Mouse (Mus musculus) layer of hippocampus, postnatal 14 days (tissue): ENCODE data around the gene Sfswap. TPM values are rescaled to one million over a fixed set of nuclear protein-coding genes. Genes with fewer than 3 reads are reported as not detected.

Source experiments
- DNase-seq, 2 experiments: peaks; one replicate each; pipeline ENCODE4 v3.0.0; 2021 to 2022; ENCODE audit warnings: low spot score in 2 of 2, mixed read lengths in 1 of 2
- total RNA-seq, 2 experiments: library from RNA; stranded (reverse); gene quantifications; 2 replicates each; pipeline ENCODE4 v1.2.3; 2021

Gene Sfswap
- total RNA-seq, 2 experiments from 2014 or later = 118 to 125 TPM

DNA sequence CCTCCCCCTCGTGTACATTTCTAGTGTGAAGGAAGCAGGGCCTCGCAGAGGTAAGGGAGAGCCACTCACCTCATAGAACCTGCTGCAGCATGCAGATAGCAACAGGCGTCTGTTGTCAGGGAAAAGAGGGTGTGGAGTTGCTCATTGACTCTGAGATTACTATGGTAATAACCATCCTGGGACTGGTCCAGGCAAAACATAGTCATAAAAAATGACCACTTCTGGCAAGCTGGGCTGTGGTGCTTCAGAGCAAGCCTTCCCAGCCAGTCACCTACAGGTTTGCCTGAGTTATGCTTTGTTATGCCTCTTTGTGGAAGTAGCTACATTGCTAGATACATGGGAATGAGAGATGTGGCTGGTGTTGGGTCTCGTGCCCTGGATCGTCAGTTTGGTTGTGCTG, 26.1 kb downstream of the Sfswap start:
- no peak for DNase-seq

DNA sequence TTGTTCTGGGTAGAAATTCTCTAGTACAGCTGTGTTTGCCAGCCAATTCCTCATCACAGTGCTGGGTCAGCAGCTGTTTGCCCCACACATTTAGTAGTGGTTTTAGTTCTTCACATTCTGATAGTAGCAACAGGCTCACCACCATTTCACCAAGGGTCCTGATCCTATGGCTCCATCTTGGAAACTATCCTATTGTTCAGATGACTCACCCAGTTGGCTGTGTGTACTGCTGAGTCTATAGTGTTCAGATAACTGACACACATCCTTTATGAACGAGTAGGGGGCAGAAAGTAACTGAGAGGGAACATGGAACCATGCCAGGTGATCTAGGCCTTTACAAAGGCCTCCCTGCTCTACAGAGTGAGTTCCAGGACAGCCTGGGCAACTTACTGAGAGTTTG, 28.6 kb downstream of the Sfswap start:
- no peak for DNase-seq

DNA sequence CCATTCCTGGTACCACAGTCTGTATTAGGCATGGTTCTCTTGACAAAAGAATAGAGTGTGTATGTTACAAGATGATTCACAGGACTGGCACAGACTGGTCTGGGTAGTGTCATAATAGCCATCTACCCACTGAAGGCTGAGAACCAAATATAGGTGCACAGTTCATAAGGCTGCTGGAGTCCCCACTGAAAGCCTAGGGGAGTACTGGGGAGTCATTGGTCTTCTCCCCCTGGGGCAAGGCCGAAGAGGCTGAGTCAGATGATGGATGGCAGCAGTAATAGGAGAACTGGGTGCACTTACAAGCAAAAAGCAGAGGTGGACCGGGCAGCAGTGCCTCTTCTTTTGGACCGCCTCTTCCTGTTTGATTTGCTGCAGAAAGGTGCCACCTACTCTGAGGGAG, 32.7 kb downstream of the Sfswap start:
- DNase-seq = no peak

DNA sequence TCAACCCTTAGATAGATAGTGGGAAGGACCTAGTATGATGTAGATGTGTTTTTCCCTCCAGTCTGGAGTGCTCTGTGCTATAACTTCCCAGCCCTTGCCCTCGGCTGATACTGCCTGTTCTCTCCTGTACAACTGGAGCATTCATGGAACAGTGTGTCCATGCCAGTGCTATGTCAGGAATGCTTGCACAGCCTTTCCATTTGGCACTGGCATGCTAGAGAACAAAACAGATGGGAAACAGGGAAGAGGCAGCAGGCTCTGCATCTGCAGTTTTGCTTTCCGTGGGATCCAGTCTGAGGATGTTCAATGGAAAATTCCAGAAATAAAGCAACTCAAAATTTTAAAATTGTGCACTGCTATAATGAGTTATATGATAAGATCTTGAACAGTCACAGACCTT, 33.5 kb downstream of the Sfswap start:
- DNase-seq = peak; percentile 67 to 91

DNA sequence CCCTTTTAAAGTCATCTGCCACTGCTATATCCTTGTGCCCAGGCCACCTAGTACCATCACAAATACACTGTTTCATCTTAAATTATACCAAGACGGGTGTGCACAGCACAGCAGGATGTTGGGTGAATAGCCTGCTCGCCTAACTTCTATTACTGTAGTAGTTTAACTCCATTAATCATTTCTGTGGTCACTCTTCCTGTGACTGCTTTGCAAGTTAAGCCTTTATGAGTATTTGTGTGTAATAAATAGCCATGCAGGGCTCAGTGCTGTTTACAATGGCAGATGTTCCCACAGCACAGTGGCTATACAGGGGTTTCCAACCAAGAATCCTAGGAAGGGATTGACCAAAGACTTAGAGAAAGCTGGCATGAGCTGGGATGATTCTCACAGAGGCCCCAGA, 34.0 kb downstream of the Sfswap start:
- no peak for DNase-seq

DNA sequence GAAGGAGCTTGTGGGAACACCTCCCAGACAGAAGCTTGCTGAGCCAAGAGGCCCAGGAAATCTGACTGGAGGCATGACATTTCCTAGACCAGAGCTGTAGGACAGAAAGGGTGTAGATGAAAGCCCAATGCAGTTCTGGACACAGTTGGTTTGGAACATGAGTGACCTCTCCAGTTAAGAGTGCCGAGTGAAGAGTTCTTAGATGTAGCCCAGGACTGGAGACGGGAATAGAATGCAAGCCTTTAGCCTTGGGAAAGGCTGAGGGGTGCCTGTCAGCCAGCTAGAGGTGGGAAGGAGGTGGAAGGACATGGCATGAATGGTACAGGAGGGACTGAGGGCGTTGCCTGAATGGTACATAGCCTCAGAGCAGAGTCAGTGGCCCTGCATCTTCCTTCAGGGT, 34.4 kb downstream of the Sfswap start:
- DNase-seq = no peak

DNA sequence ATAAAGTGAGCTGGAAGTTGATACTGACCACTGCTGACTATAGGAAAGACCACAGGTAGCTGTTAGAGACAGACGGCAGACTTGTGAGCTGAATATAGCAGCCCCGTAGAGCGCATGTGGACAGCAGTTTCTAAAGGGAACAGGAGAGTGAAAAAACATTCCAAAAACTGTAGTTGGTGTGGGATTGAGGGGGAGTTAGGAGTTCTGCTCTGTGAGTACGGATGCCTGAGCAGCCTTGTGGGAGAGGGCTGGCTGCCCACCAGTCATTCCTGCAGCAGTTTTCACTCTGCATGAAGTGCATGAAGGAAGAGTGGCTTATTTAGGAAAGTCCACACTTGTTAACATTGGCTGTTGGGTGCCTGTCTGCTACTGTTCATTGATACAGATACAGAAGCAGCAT, 37.8 kb downstream of the Sfswap start:
- peak in 1 of 2 experiments; percentile 37 for DNase-seq

DNA sequence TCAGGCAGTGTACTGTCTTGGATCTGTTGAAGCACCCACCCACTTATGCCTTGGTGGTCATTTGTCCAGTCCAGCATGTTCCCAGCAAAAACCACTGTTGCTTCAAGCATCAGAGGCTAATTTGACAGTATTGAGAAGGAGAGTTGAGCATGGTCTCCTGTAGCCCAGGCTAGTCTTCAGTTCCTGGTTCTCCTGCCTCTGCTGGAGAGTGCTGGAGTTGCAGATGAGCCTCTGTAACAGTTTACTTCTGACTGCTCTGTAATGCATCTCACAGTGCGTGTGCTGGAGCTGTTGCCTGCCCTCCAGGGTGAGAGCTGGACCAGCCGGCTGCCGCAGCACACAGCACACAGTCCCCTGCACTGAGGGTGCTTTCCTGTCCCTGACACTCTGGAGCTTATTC, 41.2 kb downstream of the Sfswap start:
- no peak for DNase-seq

DNA sequence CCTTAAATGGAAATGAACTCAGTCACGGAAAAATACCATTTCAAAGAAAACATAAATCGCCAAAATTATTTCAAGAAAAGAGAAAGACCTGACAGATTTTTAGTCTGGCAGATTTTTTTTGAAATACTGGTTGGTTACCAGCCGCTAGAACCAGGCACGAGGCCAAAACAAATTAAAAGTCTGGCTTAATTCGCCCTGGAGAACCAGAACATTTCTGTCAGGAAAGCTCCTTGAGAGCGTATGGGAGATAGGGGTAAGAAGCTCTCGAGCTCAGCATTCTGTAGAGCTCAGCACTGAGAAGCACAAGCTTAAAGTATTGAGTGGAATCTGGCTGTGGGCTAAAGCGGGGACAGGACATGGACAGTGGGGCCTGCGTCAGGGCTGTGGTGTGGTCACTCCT, 44.8 kb downstream of the Sfswap start:
- DNase-seq = peak in 1 of 2 experiments; percentile 84

DNA sequence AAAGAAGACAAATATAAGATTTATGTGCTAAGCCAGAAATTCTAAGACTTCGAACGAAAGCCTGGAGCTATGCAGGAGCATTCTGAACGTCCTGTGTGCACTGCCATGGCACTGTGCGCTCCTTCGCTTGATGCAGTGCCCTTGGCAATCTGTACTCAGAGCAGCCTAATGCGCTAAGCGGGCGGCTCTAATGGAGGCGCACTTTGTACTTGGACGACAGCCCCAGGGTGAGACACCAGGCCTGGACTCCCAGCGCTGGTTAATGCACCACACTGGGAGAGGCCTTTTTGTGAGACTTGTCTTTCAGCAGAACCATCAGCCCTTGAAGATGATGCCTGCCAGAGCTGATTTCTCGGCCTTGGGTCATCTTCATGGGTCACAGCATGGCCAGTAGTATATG, 48.7 kb downstream of the Sfswap start:
- DNase-seq = no peak

DNA sequence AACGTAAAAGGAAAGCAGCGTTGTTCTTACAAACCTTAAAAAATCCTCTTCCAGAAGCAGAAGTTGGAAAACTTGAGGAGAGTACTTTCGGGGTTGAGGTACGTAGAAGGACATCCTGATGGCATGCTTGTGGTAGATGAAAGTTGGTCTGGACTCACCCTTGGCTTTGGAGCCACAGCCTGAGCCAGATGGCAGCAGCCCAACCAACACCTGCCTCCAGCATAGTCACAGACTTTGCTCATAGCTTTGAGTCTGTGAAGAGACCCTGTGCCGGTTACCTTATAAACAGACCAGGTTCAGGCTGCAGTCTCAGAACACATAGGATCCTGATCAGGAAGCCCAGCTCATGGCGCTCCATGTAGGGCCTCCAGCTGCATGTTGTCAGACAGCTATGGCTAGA, 49.8 kb downstream of the Sfswap start:
- no peak for DNase-seq

DNA sequence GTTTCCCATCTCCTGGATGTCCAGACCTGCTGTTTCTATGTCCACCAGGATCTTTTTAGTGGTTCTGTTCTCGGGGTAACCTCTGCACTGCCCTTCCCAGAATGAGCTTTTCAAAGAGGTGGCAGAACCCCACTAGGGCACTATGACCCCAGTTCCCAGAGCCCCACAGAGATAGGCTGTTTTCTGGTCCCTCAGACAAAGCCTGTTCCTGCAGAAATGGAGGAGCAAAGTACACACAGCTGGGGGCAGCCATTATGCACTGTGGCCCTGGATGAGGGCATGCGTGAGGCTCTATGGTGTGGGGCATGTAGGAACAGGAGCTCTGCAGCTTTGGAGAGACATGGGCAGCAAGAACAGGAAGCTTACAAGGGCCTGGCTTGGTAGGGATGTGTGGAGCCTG, 51.0 kb downstream of the Sfswap start:
- no peak for DNase-seq

DNA sequence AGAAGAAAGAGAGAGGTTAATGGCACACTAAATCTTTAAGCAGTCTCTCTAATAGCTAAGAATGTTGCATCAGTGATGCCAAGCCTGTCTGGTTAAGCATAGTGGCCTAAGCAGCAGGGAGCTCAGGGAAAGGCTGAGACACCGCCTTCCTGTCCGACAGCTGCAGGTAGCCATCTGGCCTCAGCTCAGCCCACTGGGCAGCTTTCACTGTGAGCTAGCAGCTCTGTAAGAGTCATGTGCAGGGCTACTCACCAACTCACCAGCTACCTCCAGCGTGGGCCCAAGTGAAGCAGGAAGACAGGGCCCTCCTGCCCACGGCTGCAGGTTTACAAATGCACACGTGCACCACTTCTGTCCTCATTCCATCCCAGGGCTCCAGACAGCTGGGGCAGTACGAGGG, 52.6 kb downstream of the Sfswap start:
- no peak for DNase-seq

DNA sequence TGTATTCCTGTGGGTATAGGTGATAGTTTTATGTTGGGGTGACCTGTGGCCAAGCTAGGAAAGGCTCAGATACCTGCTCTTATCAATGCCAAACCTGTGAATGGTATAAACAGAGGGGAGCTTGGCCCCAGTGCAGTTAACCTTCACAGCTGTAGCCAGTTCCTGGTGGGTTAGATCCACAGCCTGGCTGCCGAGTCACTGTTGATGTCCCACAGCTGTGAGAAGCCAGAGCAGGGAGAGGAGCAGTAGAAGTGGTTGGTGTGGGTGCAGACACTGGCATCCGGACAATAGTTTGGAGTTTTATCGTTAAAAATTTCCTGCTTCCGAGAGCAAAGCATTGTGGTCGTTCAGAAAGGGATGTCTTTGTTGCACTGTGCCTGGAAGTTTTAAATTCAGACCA, 57.6 kb downstream of the Sfswap start:
- no peak for DNase-seq

DNA sequence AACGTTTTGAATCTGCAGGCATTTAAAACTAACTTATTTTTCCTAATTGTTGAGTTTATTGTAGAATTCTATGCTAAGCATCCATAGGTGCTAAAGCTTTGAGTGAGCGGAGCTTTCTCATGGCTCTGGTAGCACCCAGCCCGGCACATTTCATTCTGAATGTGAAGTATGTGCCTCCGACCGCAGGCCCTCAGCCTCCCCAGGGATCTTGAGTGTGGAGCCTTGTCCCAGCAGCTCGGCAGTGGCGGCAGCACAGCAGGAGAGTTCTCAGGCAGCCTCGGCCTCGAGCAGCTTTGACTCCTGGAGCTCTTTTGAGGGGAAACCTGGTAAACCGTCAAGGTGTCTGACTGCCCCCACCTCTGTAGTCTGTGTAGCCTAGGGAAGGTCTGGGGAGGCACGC, 58.3 kb downstream of the Sfswap start:
- DNase-seq = no peak

DNA sequence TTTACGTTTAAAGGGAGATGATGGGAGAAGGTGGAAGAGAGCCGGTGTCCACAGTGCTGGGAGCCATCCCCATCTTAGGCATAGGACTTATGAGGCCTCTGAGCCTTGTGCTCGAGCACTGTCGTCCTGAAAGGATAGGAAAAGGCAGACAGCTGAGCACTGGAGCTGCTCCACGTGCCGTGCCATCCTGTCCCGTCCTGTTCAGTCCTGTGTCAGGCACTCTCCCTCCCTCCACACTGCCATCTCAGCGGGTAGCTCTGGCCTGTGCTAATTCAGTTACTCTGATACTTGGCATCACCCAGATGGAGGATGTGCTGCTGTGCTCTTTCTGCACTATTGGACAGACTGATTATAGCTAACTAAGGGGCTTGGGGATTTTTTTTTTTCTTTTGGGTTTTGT, 61.3 kb downstream of the Sfswap start:
- DNase-seq = no peak

DNA sequence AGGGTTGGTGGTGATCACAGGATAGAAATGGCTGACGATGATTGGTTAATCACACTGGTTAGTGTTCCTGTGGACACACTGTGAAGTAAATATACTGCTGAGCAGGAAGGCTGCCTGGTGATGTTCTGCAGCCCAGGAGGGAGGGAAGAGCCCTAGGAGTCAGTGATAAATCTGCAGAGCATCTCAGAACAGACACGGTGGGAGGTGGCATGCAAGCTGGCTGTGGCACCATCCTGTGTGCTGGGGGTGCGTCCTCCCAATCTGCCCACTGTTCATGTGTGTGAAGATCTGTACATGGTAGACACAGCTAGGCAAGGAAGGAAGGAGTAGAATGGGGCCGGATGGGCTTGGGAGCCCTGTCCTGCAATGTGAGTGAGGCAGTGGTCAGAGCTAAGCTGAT, 67.6 kb downstream of the Sfswap start:
- DNase-seq = no peak

DNA sequence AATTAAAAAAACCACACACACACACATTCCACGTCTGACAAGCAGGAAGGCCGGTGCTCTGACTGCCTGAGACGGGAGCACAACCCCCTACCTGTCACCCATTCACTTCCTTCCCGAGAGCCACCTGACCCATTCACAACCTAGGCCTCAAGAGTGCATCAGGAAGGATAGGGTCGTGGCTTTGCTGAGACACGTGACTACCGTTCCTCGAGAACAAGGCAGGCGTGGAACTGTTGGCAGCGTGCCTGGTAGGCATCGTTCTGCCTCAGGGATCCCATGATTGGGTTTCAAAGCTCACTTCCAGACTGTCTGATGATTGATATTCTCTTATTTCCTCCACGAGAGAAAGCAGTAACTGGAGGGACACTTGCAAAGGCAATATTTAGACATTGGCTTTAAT, 77.2 kb downstream of the Sfswap start:
- DNase-seq = no peak

DNA sequence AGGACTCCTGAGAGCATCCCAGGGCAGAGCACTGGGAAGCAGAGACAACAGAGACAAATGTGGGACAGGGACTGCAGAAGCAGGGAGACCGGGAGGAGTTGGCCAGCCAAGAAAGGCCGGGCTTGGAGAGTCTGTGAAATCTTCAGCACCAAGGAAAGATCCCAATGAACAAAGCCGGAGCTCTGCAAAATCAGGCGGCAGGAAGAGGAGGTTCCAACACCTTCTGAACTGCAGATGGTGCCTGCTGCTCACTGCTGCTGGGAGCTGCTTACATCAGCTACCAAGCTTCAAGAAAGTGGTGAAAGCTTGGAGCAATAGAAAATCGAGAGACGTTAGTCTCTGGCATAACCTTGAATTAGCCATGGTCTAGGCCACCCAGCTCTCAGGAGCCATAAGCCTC, 79.0 kb downstream of the Sfswap start:
- no peak for DNase-seq

DNA sequence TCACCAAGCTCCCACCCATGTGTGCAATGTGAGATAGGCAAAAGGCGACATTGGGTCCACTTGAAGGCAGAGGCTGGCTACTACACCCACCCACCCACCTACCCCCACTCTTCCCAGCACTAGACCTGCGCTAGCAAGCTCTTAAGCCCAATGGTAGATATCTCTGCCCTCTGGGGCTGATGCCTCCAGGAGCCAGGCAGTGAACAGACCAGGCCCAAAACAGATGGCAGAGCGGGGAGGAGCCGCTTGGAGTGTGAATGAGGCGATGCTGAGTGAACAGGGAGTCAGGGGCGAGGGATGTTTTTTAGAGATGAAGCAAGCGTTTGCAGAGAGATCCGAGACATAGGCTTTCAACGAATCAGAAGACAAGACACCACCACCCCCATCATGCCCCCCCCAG, 79.6 kb downstream of the Sfswap start:
- no peak for DNase-seq

DNA sequence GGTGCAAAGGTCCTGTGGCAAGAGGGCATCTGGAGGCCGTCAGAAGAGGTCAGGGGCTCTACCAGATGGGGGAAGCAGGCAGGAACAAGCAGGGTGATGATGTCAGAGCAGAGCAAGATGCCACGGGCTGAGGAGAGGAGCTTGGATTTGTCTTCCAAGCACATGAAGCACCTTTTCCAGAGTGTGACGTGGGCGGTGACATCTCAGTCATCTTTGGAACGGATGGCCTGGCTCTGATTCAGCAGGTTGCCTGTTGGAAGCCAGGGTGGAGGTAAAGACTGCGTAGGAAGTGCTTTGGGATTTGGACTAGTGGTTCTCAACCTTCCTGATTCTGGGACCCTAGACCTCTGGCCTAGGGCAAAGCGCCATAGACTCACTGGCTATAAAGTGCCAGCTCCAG, 80.0 kb downstream of the Sfswap start:
- no peak for DNase-seq

DNA sequence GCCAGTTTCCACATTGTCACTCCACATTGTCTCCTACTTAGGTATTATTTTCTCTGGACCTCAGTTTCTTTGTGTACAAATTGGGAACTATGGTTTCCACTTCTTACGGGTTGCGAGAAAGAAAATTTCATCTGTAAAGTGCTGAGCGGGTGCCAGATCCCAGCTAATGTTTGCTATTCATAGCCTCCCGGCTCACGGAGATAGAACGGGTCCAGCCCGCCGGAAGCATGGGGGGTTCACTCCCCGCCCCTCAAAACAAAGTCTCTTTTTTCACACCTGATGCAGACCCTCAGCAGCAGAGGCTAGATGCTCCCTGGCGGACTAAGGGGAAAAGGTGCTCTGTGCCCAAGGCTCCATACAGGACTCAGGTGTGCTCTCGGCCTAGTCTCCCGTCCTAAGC, 82.3 kb downstream of the Sfswap start:
- peak; percentile 29 to 36 for DNase-seq

DNA sequence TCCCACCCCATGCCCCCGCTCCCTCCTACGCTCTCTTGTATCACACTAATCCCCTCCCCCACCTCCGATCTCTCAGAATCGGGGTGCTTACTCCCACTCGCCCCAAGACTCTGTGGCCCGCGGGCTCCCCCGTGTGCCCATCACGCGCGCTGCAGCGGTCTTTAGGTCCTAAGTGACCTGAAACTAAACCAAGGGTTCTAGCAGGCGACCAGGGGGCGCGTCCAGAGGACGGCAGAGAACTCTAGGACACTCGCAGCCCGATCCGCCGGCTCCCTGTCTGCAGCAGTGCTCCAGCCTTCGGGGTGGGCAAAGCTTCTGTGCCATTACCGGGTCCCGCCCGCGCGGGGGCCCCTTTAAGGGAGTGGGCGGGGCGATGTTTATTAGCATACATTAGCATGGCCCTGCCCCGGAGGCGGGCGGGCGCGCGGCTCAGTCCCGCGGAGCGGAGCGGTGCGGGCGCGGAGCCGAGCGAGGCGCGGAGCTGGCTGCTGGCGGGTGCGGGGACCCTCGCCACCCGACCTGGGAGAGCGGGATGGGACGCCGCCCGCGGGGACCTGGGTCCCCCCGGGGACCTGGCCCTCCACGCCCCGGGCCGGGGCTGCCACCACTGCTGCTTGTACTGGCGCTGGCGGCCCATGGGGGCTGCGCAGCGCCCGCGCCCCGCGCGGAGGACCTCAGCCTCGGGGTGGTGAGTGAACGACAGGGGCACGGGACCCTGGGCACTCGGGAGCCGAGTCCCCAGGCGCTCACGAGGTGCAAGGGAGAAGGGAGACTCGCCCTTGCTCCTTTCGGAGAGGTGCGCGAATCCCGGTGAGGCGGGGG, 83.0 kb downstream of the Sfswap start, which contains the start of gene Mmp17:
Gene Mmp17, plus strand, starts transcription at position 409 of the 822 bp plus-strand sequence.
- DNase-seq = peak; percentile 93 to 95
